Mouse (Mus musculus): ENCODE results near the gene Nfib. TPM values are rescaled to one million over a fixed set of nuclear protein-coding genes. Genes with fewer than 3 reads are reported as not detected.
A peak's percentile ranks its signal among the peaks of the same experiment; 100 is the strongest.

The Nfib gene
- polyA plus RNA-seq, 2 experiments = 57.3 to 126 TPM

GRCm38 (mm10) chr4:82303362-82303900 lies 402.1 kb downstream of the Nfib start:
- 49% methylated on average over 3 of the region's 3 CpGs for WGBS
- peaks cover 43% of the 10 kb centered on the region for H3K4me1 ChIP-seq (ENCODE audit: control insufficient read depth, insufficient read depth, low read length)
- no peak for DNase-seq (ENCODE audit: low spot score)

GRCm38 (mm10) chr4:82302901-82303300 lies 402.6 kb downstream of the Nfib start:
- Histone ChIP-seq H3K4me1 (ENCODE audit: control insufficient read depth, insufficient read depth, low read length) (peaks cover 43% of the 10 kb centered on the region), H3K27ac (replicated peaks; ENCODE audit: low read depth, low read length) (no peak overlapping the region), H3K9ac (ENCODE audit: low read depth, low read length, severe bottlenecking) (no peak overlapping the region), H3K4me3 (replicated peaks; ENCODE audit: low read length) (no peak overlapping the region), H3K9me3 (ENCODE audit: control insufficient read depth, low read length) (no peaks in the 10 kb centered on the region), H3K27me3 (ENCODE audit: control insufficient read depth, insufficient read depth, low read length) (no peaks in the 10 kb centered on the region), H3K4me2 (replicated peaks; ENCODE audit: low read depth, low read length, severe bottlenecking) (no peak overlapping the region), H3K36me3 (ENCODE audit: control insufficient read depth, insufficient read depth, low read length) (peaks cover 38% of the 10 kb centered on the region)
- 53% methylated on average over 6 of the region's 6 CpGs for WGBS
- DNase-seq (ENCODE audit: low spot score) (no peak), ATAC-seq (ENCODE audit: low FRiP score, low read depth) (no peak)
- TF ChIP-seq POLR2A (IDR thresholded peaks at IDR 0.05; ENCODE audit: borderline replicate concordance, extremely low read depth, insufficient read depth, insufficient read length) = no peak

More at GRCm38 (mm10) chr4:82303362-82303900, 402.1 kb downstream of the Nfib start:
- no peak overlapping the region for H3K4me3 ChIP-seq (replicated peaks; ENCODE audit: low read length)
- H3K27me3 ChIP-seq (ENCODE audit: control insufficient read depth, insufficient read depth, low read length) = no peaks in the 10 kb centered on the region
- H3K9me3 ChIP-seq (ENCODE audit: control insufficient read depth, low read length) = no peaks in the 10 kb centered on the region
- no peak overlapping the region for H3K9ac ChIP-seq (ENCODE audit: low read depth, low read length, severe bottlenecking)
- no peak for ATAC-seq (ENCODE audit: low FRiP score, low read depth)
- peaks cover 43% of the 10 kb centered on the region for H3K36me3 ChIP-seq (ENCODE audit: control insufficient read depth, insufficient read depth, low read length)
- no peak for TF ChIP-seq POLR2A (IDR thresholded peaks at IDR 0.05; ENCODE audit: borderline replicate concordance, extremely low read depth, insufficient read depth, insufficient read length)
- H3K27ac ChIP-seq (replicated peaks; ENCODE audit: low read depth, low read length) = peak overlapping the region; percentile 96
- H3K4me2 ChIP-seq (replicated peaks; ENCODE audit: low read depth, low read length, severe bottlenecking) = no peak overlapping the region

GRCm38 (mm10) chr4:82298606-82299005 lies 406.9 kb downstream of the Nfib start:
- Histone ChIP-seq H3K4me1 (ENCODE audit: control insufficient read depth, insufficient read depth, low read length) (peaks cover 12% of the 10 kb centered on the region), H3K9ac (ENCODE audit: low read depth, low read length, severe bottlenecking) (no peak overlapping the region), H3K27me3 (ENCODE audit: control insufficient read depth, insufficient read depth, low read length) (no peaks in the 10 kb centered on the region), H3K36me3 (ENCODE audit: control insufficient read depth, insufficient read depth, low read length) (peaks cover 38% of the 10 kb centered on the region), H3K27ac (replicated peaks; ENCODE audit: low read depth, low read length) (no peak overlapping the region), H3K9me3 (ENCODE audit: control insufficient read depth, low read length) (no peaks in the 10 kb centered on the region), H3K4me3 (replicated peaks; ENCODE audit: low read length) (no peak overlapping the region), H3K4me2 (replicated peaks; ENCODE audit: low read depth, low read length, severe bottlenecking) (no peak overlapping the region)
- no peak for TF ChIP-seq POLR2A (IDR thresholded peaks at IDR 0.05; ENCODE audit: borderline replicate concordance, extremely low read depth, insufficient read depth, insufficient read length)
- DNase-seq (ENCODE audit: low spot score) = no peak
- 85% methylated on average over 1 of the region's 1 CpGs for WGBS
- ATAC-seq (ENCODE audit: low FRiP score, low read depth) = no peak

- DNase-seq (ENCODE audit: low spot score) = no peak
- no peaks in the 10 kb centered on the region for H3K9me3 ChIP-seq (ENCODE audit: control insufficient read depth, low read length)
- TF ChIP-seq POLR2A (IDR thresholded peaks at IDR 0.05; ENCODE audit: borderline replicate concordance, extremely low read depth, insufficient read depth, insufficient read length) = no peak
- peaks cover 40% of the 10 kb centered on the region for H3K36me3 ChIP-seq (ENCODE audit: control insufficient read depth, insufficient read depth, low read length)
- 79% methylated on average over 2 of the region's 2 CpGs for WGBS
- H3K4me1 ChIP-seq (ENCODE audit: control insufficient read depth, insufficient read depth, low read length) = peaks cover 7% of the 10 kb centered on the region; the same call in 1 of the 2 replicates
- no peaks in the 10 kb centered on the region for H3K27me3 ChIP-seq (ENCODE audit: control insufficient read depth, insufficient read depth, low read length)
- no peak overlapping the region for H3K4me2 ChIP-seq (replicated peaks; ENCODE audit: low read depth, low read length, severe bottlenecking)
- no peak overlapping the region for H3K9ac ChIP-seq (ENCODE audit: low read depth, low read length, severe bottlenecking)
- H3K4me3 ChIP-seq (replicated peaks; ENCODE audit: low read length) = no peak overlapping the region
- no peak overlapping the region for H3K27ac ChIP-seq (replicated peaks; ENCODE audit: low read depth, low read length)
- ATAC-seq (ENCODE audit: low FRiP score, low read depth) = no peak
Measured at GRCm38 (mm10) chr4:82297562-82297961, 408.0 kb downstream of the Nfib start.

GRCm38 (mm10) chr4:82294066-82294465 lies 411.5 kb downstream of the Nfib start:
- no peak for ATAC-seq (ENCODE audit: low FRiP score, low read depth)
- WGBS = 71% methylated on average over 1 of the region's 1 CpGs
- TF ChIP-seq POLR2A (IDR thresholded peaks at IDR 0.05; ENCODE audit: borderline replicate concordance, extremely low read depth, insufficient read depth, insufficient read length) = no peak

More at GRCm38 (mm10) chr4:82294066-82294465, 411.5 kb downstream of the Nfib start:
- Histone ChIP-seq H3K27ac (replicated peaks; ENCODE audit: low read depth, low read length) (no peak overlapping the region), H3K9ac (ENCODE audit: low read depth, low read length, severe bottlenecking) (no peak overlapping the region), H3K4me1 (ENCODE audit: control insufficient read depth, insufficient read depth, low read length) (peaks cover 24% of the 10 kb centered on the region), H3K4me3 (replicated peaks; ENCODE audit: low read length) (no peak overlapping the region), H3K4me2 (replicated peaks; ENCODE audit: low read depth, low read length, severe bottlenecking) (no peak overlapping the region), H3K36me3 (ENCODE audit: control insufficient read depth, insufficient read depth, low read length) (peaks cover 38% of the 10 kb centered on the region), H3K9me3 (ENCODE audit: control insufficient read depth, low read length) (no peaks in the 10 kb centered on the region), H3K27me3 (ENCODE audit: control insufficient read depth, insufficient read depth, low read length) (no peaks in the 10 kb centered on the region)
- DNase-seq (ENCODE audit: low spot score) = no peak

Measured in limb, embryonic 14.5 days (tissue).